Mouse (Mus musculus) G1E (cell line): ENCODE results near the gene Prdx4.

Source experiments
- CTCF ChIP-seq: IDR thresholded peaks from 2 replicates; pipeline ENCODE4 v1.5.1; 2012; ENCODE audit warnings: low read depth, low read length, inconsistent platforms, mixed read lengths
- GATA1 ChIP-seq: IDR thresholded peaks from 2 replicates; pipeline ENCODE4 v1.6.1; 2012; ENCODE audit warnings: borderline replicate concordance, low read length, inconsistent platforms, mixed read lengths
- POLR2AphosphoS5 ChIP-seq: IDR thresholded peaks from 2 replicates; pipeline ENCODE4 v1.6.1; 2012; ENCODE audit warnings: low read depth, low read length, inconsistent platforms; ENCODE audit not compliant: insufficient replicate concordance
- TAL1 ChIP-seq: conservative IDR thresholded peaks from 2 replicates; pipeline ENCODE4 v1.6.1; 2012; ENCODE audit warnings: low read depth, low read length, inconsistent platforms, mixed read lengths

- TF ChIP-seq CTCF (no peak), TAL1 (no peak), GATA1 (no peak), POLR2AphosphoS5 (no peak)
Observed at GRCm38 (mm10) chrX:155337905-155338721, 2.4 kb downstream of the Prdx4 start.
